Mouse (Mus musculus) G1E (cell line): ENCODE data around the gene Mapkbp1.

Experiments used
- CTCF ChIP-seq: IDR thresholded peaks from 2 replicates; pipeline ENCODE4 v1.5.1; 2012; ENCODE audit warnings: low read depth, low read length, inconsistent platforms, mixed read lengths
- GATA1 ChIP-seq: IDR thresholded peaks from 2 replicates; pipeline ENCODE4 v1.6.1; 2012; ENCODE audit warnings: borderline replicate concordance, low read length, inconsistent platforms, mixed read lengths
- GATA2 ChIP-seq: IDR thresholded peaks from 2 replicates; pipeline ENCODE4 v1.6.1; 2012; ENCODE audit warnings: low read depth, low read length, inconsistent platforms, borderline replicate concordance
- POLR2AphosphoS5 ChIP-seq: IDR thresholded peaks from 2 replicates; pipeline ENCODE4 v1.6.1; 2012; ENCODE audit warnings: low read depth, low read length, inconsistent platforms; ENCODE audit not compliant: insufficient replicate concordance
- TAL1 ChIP-seq: conservative IDR thresholded peaks from 2 replicates; pipeline ENCODE4 v1.6.1; 2012; ENCODE audit warnings: low read depth, low read length, inconsistent platforms, mixed read lengths

DNA sequence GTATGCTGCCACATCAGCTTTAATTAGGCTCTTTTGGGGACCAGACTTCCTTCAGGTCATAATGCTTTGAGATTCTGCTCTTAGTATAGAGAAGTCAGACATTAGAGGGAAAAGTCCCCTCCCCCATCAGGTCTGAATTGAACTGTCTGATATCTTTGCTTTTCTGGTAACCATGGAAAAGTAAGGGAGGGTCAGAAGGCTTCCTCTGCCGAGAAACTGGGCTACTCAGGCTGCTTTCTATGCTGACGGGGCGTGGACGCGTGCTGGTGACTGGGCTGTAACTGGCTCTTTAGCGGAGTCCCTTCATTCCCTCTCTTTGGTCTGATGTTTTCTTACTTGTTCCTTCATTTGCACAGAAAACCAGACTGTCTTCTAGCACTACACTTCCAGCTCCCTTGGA lies 13.9 kb downstream of the Mapkbp1 start:
- no peak for TF ChIP-seq CTCF
- no peak for TF ChIP-seq TAL1
- no peak for TF ChIP-seq GATA1
- no peak for TF ChIP-seq GATA2
- no peak for TF ChIP-seq POLR2AphosphoS5
